Mouse (Mus musculus): ENCODE results near the gene Wbp4. TPM values are rescaled to one million over a fixed set of nuclear protein-coding genes. Genes with fewer than 3 reads are reported as not detected.
"Not testable (repeated sequence)": the region's sequence is repeated elsewhere in the genome, so short reads cannot be mapped to it uniquely, and the experiment has no call there.

Gene Wbp4
- 7.3 TPM in 2 replicates for polyA plus RNA-seq (2012; rRNA removed)

DNA sequence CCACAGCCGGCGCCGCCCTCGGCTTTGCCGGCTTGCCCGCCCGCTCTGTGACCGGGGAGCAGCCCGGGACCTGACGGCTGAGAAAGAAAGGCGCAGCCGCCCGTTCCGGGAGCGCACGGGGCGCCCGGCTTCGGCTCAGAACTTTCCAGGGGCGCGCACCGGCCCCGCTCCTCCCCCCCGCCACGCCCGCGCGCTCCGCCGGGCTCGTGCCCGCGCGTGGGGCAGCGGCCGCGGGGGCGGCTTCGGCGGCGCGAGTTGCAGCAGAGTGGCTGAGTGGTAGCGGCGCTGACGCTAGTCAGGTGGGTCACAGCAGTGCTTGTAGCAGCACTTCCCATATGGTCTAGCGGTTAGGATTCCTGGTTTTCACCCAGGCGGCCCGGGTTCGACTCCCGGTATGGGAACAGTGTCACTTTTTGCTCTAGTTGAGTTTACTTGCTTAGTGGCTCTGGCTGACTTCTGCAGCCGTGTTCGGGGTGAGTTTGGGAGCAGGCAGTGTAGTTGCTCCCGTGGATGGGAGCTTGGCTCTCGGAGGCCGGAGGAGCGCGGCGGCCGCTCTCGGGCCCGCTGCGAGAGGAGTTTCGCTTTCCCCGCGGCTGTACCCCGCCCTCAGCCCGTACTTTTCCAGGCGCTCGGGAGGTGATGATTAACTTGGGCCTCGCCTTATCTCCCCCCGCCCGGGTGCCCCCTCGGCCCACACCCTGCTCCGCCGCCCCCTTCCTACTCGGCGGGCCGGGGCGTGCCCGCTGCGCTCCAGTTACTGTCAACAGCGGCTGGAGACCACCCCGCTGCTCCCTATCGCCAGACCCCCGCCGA, at the start of gene Wbp4:
Gene Wbp4 (minus strand): TSS at position 182 of the 813 bp plus-strand sequence.
- TF ChIP-seq CTCF (IDR thresholded peaks at IDR 0.05; ENCODE audit: borderline replicate concordance, control insufficient read depth, extremely low read depth, insufficient read depth, low read length, poor library complexity): no peak
- TF ChIP-seq POLR2A (IDR thresholded peaks at IDR 0.05; ENCODE audit: control insufficient read depth, extremely low read depth, insufficient read depth, low read length, poor library complexity): no peak
- H3K27me3 ChIP-seq (ENCODE audit: control insufficient read depth, insufficient read depth, low read length): no peaks in the 10 kb centered on the region
- peaks cover 24% of the 10 kb centered on the region for H3K4me1 ChIP-seq (replicated peaks; ENCODE audit: control insufficient read depth, insufficient read depth, low read length)
- peak; percentile 93 for DNase-seq
- H3K36me3 ChIP-seq (ENCODE audit: control insufficient read depth, insufficient read depth, low read length): peaks cover 4% of the 10 kb centered on the region
- peak within 1 kb of the TSS; percentile 87 for H3K27ac ChIP-seq (ENCODE audit: control insufficient read depth, insufficient read depth, low read length)
- H3K4me3 ChIP-seq (ENCODE audit: control insufficient read depth, insufficient read depth, low read length): peak within 1 kb of the TSS; percentile 95
- WGBS: under 1% methylated on average over 86 of the region's 86 CpGs

DNA sequence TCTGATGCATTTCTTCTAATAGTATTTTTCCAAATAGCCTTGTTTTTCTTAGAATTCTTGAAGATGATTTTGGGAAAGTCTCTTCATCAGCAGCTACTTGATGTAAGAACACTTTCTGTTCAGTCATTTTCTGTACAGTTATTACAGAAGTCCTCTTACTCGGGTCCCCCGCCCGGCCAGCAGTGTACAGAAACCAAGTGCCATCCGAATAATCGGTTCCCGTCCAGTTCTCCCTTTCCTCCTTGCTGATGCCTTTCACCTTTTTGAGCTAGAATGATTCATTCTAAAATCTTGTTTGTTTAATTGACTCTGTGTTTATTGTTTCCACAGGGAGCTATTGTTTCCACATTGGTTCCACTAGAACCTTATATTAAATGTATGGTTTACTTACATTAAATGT, 49.4 kb upstream of the Wbp4 start:
- DNase-seq: no peak
- peaks cover 30% of the 10 kb centered on the region for H3K4me1 ChIP-seq (replicated peaks; ENCODE audit: control insufficient read depth, insufficient read depth, low read length)
- TF ChIP-seq POLR2A (IDR thresholded peaks at IDR 0.05; ENCODE audit: control insufficient read depth, extremely low read depth, insufficient read depth, low read length, poor library complexity) (no peak), CTCF (IDR thresholded peaks at IDR 0.05; ENCODE audit: borderline replicate concordance, control insufficient read depth, extremely low read depth, insufficient read depth, low read length, poor library complexity) (no peak)
- H3K36me3 ChIP-seq (ENCODE audit: control insufficient read depth, insufficient read depth, low read length): peaks cover 7% of the 10 kb centered on the region; the same call in 1 of the 2 replicates
- H3K4me3 ChIP-seq (ENCODE audit: control insufficient read depth, insufficient read depth, low read length): no peak overlapping the region
- WGBS: 54% methylated on average over 6 of the region's 6 CpGs
- peak overlapping the region; percentile 56; the same call in 1 of the 2 replicates for H3K27ac ChIP-seq (ENCODE audit: control insufficient read depth, insufficient read depth, low read length)
- H3K27me3 ChIP-seq (ENCODE audit: control insufficient read depth, insufficient read depth, low read length): no peaks in the 10 kb centered on the region

DNA sequence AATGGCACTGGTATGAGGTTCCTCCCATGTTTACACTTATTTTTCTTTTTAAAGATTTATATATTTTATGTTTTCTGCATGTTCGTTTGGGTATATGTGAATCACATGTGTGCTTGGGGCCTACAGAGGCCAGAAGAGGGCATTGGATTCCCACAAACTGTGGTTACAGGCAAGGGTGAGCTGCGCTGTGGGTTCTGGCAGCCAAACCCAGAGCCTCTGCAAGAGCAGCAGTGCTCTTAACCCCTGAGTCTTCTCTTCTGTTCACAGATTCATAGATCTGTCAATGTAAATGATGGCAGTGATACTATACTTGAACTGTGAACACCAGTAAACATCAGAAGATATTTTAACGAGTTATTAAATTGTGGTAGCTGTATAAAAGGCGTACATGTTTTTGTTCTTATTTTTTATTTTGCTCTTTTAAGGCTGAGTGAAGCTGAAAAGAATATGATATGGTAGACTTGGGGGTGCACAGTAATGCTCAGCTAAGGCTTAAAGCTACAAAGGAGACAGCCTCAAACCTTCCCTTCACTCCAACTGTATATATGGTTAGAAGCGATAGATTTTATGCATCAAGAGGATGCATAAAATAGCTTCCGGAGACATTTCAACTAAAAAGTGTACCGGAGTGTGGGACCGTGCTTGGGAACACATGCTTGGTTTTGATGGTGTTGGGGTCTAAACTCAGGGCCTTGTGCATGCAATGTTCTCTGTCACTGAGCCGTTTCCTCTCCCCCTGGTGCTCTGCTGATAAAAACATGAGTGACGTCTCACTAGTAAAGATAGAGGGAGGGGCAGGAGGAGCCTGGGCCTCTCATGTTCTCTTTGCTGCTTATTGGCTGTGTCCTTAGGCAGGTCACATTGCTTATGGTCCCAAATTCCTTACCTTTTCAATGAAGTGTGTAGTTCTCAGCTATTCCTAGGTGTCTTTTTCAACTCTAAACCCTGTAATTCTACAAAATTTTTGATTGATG, 48.5 kb upstream of the Wbp4 start:
- H3K4me1 ChIP-seq (replicated peaks; ENCODE audit: control insufficient read depth, insufficient read depth, low read length): peaks cover 31% of the 10 kb centered on the region
- peak; percentile 39 for DNase-seq

DNA sequence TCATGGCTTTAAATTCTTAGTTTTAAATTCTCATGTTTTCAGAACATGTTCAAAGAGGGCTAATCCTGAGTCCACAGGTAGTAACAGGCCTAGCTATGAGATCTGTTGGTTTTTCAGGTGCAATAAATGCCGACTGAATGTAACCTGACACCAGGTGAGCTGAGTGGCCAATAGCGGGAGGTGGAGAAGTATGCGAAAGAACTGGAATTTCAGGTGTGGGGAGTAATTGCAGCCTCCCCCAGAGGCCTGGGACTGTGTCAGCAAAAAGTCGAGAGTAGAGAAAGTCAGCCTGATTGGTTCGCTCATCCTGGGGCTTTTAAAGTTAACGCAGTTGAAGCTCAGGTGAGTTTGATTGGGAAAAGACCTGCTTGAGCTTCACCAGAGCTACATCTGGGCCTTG, 46.4 kb upstream of the Wbp4 start:
- no peak overlapping the region for H3K4me3 ChIP-seq (ENCODE audit: control insufficient read depth, insufficient read depth, low read length)
- peak overlapping the region; percentile 26; the same call in 1 of the 2 replicates for H3K27ac ChIP-seq (ENCODE audit: control insufficient read depth, insufficient read depth, low read length)
- H3K4me1 ChIP-seq (replicated peaks; ENCODE audit: control insufficient read depth, insufficient read depth, low read length): peaks cover 32% of the 10 kb centered on the region
- TF ChIP-seq POLR2A (IDR thresholded peaks at IDR 0.05; ENCODE audit: control insufficient read depth, extremely low read depth, insufficient read depth, low read length, poor library complexity) (no peak), CTCF (IDR thresholded peaks at IDR 0.05; ENCODE audit: borderline replicate concordance, control insufficient read depth, extremely low read depth, insufficient read depth, low read length, poor library complexity) (no peak)
- no peaks in the 10 kb centered on the region for H3K27me3 ChIP-seq (ENCODE audit: control insufficient read depth, insufficient read depth, low read length)
- peaks cover 8% of the 10 kb centered on the region; the same call in 1 of the 2 replicates for H3K36me3 ChIP-seq (ENCODE audit: control insufficient read depth, insufficient read depth, low read length)
- 83% methylated on average over 6 of the region's 6 CpGs for WGBS
- no peak for DNase-seq

More for the DNA sequence above, 48.5 kb upstream of the Wbp4 start:
- Histone ChIP-seq H3K27me3 (ENCODE audit: control insufficient read depth, insufficient read depth, low read length) (no peaks in the 10 kb centered on the region), H3K4me3 (ENCODE audit: control insufficient read depth, insufficient read depth, low read length) (no peak overlapping the region), H3K36me3 (ENCODE audit: control insufficient read depth, insufficient read depth, low read length) (peaks cover 8% of the 10 kb centered on the region; the same call in 1 of the 2 replicates), H3K27ac (ENCODE audit: control insufficient read depth, insufficient read depth, low read length) (peak overlapping the region; percentile 53)
- TF ChIP-seq CTCF (IDR thresholded peaks at IDR 0.05; ENCODE audit: borderline replicate concordance, control insufficient read depth, extremely low read depth, insufficient read depth, low read length, poor library complexity) (no peak), POLR2A (IDR thresholded peaks at IDR 0.05; ENCODE audit: control insufficient read depth, extremely low read depth, insufficient read depth, low read length, poor library complexity) (no peak)
- WGBS: 35% methylated on average over 10 of the region's 10 CpGs

DNA sequence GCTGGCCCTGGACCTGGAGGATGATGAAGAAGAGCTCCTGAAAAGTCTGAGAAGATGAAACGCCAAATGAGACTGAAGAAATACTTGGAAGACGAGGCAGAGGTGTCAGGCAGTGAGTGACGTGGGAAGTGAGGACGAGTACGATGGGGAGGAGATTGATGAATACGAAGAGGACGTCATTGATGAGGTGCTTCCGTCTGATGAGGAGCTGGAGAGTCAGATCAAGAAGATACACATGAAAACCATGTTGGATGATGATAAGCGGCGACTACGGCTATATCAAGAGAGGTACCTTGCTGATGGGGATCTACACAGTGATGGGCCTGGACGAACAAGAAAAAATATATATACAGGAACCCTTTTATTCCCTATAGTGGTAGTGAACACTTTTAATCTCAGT, 44.8 kb upstream of the Wbp4 start:
- H3K27ac ChIP-seq (ENCODE audit: control insufficient read depth, insufficient read depth, low read length); H3K36me3 ChIP-seq (ENCODE audit: control insufficient read depth, insufficient read depth, low read length); DNase-seq; H3K4me3 ChIP-seq (ENCODE audit: control insufficient read depth, insufficient read depth, low read length); H3K27me3 ChIP-seq (ENCODE audit: control insufficient read depth, insufficient read depth, low read length): not testable (repeated sequence)
- peaks cover 32% of the 10 kb centered on the region for H3K4me1 ChIP-seq (replicated peaks; ENCODE audit: control insufficient read depth, insufficient read depth, low read length)
- WGBS: 93% methylated on average over 12 of the region's 12 CpGs

DNA sequence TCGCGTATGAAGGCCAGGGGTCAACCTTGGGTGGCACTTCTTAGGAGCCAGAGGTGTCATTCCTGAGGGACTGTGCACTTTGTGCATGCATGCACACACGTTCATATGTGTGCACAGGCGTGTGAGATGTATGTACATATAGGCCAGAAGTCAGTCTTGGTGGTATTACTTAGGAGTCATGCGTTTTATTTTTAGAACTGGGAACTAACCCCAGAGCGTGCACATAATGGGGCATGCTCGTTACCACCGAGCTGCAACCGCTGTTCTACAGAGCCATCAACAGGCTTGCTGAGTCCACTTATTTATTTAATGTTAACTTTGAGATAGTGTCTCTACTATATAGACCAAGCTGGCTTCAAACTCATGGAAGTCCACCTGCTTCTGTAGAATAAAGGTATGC, 41.1 kb upstream of the Wbp4 start:
- peak; percentile 41 for DNase-seq
- no peaks in the 10 kb centered on the region for H3K27me3 ChIP-seq (ENCODE audit: control insufficient read depth, insufficient read depth, low read length)
- peaks cover 24% of the 10 kb centered on the region for H3K4me1 ChIP-seq (replicated peaks; ENCODE audit: control insufficient read depth, insufficient read depth, low read length)
- peak overlapping the region; percentile 97 for H3K27ac ChIP-seq (ENCODE audit: control insufficient read depth, insufficient read depth, low read length)
- TF ChIP-seq CTCF (IDR thresholded peaks at IDR 0.05; ENCODE audit: borderline replicate concordance, control insufficient read depth, extremely low read depth, insufficient read depth, low read length, poor library complexity): no peak
- TF ChIP-seq POLR2A (IDR thresholded peaks at IDR 0.05; ENCODE audit: control insufficient read depth, extremely low read depth, insufficient read depth, low read length, poor library complexity): no peak
- 4% methylated on average over 9 of the region's 9 CpGs for WGBS
- H3K36me3 ChIP-seq (ENCODE audit: control insufficient read depth, insufficient read depth, low read length): peaks cover 8% of the 10 kb centered on the region; the same call in 1 of the 2 replicates
- peak overlapping the region; percentile 36 for H3K4me3 ChIP-seq (ENCODE audit: control insufficient read depth, insufficient read depth, low read length)

Measured in thymus, adult 2 months (tissue).